Mouse (Mus musculus): ENCODE measurements at regions not wholly inside any gene's neighbourhood (a gene's known extent, or its start where the extent isn't known, plus 50 kb on each side); places are given as distances from the start of the nearest gene placed in this dataset.

GRCm38 (mm10) chr12:118411767-118412430, 110.7 kb upstream of the Sp4 start:
- DNase-seq (ENCODE audit: low read depth) = no peak

GRCm38 (mm10) chr12:118410917-118411316, 109.7 kb upstream of the Sp4 start:
- no peak for DNase-seq (ENCODE audit: low read depth)

DNA sequence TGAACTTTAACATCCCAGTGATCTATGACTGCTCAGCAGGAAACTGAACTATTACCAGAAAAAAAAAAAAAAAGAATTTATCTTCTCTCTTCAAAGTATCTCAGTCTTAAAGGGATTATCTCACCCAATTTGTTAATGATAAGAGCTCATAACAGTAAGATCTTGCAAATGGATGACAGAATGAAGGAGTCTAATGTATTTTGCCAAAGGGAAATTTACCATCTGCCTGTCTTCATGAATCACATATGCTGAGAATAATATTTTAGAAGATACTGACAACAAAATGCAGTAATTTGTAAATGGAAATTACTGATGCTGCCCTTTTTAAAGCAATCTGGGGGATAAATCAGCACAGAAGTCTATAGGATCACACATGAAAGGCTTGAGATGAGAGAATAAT, 103.9 kb upstream of the Sp4 start:
- no peak for DNase-seq (ENCODE audit: low read depth)

- DNase-seq (ENCODE audit: low read depth) = no peak
Measured at GRCm38 (mm10) chr12:118404171-118404570, 102.9 kb upstream of the Sp4 start.

- no peak for DNase-seq (ENCODE audit: low read depth)
Measured at GRCm38 (mm10) chr12:118403519-118404087, 102.4 kb upstream of the Sp4 start.

DNA sequence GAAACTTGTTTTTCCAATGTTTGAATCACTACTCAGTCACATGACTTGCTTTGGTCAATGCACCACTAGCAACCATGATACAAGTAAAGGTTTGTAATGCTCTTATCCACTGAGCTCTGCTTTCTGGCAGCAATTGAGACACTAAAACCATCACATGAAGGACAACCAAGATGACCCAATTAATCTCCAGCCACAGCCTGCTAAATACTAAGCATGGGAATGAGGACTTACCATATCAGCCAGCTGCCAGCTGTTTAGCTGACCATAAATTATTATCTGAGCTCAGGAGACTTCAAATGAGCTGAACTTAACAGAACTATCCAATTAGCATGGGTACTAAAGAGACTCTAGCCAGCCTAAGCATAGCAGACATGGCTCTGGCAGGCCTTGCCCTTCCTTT, 100.1 kb upstream of the Sp4 start:
- DNase-seq (ENCODE audit: low read depth) = no peak

DNA sequence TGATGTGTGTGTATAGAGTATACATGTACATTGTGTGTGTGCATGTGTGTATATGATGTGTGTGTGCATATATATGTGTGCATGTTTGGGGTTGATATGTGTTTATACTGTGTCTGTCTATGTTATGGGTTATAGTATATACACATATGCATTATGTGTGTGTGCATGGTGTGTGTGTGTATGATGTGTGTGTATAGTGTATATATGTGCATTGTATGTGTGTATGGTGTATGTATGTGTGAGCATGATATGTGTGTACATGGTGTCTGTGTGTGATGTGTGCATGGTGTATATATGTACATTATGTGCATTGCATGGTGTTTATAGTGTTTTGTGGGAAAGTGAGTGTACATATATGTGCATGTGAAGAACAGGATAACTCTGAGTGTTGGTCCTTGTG, 90.4 kb upstream of the Sp4 start:
- no peak for DNase-seq (ENCODE audit: low read depth)

DNA sequence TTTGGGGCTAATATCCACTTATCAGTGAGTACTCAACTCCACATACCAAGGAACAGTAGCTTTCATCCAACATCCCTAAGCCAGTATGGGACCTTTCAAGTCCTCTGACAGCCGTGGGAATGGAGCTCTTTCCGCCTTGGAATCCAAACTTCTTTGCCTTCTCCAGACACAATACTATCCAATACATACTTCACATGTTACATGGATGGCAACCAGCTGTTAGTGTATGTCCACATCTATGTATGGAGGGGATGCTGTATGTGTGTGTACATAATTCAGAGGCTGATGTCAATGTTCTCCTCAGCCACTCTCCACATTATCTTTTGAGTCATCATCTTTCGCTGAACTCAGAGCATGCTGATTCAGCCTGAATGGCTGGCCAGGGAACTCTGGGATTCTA, 79.8 kb upstream of the Sp4 start:
- no peak for DNase-seq (ENCODE audit: low read depth)

GRCm38 (mm10) chr12:118377898-118378297, 76.7 kb upstream of the Sp4 start:
- no peak for DNase-seq (ENCODE audit: low read depth)

DNA sequence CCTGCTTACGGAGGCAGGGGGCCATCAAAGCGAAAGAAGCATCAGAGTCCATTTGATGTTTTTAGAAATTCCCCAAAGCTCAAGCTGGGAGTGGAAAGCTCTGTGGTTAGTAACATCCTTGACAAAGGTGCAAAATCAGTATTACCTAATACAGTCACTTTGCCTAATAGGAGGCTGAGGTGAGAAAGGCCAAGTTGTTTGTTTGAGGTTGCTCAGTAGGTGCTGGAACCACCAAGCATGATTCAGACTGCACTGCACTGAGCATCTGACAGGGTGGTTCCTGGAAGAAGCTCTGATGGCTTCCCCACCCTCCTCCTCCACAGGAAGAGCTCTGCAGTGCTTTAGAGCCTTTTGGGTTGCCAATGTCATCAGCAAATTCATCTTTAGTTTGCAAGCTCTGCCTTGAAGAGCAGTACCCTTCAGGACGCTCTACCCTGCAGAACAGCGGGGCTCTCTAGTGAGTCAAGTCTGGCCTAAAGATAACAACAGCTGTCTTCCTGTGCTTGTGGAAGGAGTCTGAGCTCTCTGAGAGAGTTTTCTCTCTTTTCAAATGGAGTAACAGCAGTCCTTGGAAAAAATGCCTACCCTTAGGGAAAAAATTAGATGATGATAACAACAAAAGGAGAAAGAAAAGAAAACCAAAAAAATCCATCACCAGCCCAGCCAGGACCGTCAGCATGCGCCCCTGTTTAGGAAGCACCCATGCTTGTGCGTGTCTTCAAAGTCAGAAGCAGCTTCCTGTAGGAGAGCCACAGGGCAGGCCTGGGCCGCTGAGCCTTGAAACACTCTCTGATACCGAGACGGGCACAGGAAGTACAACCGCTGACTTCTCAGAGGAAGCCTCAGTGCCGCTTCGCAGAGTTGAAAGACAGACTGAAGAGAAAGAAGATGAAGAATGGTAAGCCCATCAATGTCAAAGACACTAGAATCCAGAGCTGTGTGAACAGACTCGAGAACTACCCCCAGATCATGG, 75.6 kb upstream of the Sp4 start:
- no peak for DNase-seq (ENCODE audit: low read depth)

GRCm38 (mm10) chr12:118373250-118373649, 72.0 kb upstream of the Sp4 start:
- DNase-seq (ENCODE audit: low read depth) = no peak

GRCm38 (mm10) chr12:118371905-118372304, 70.7 kb upstream of the Sp4 start:
- DNase-seq (ENCODE audit: low read depth) = no peak

GRCm38 (mm10) chr12:118367307-118368076, 66.3 kb upstream of the Sp4 start:
- DNase-seq (ENCODE audit: low read depth) = no peak

DNA sequence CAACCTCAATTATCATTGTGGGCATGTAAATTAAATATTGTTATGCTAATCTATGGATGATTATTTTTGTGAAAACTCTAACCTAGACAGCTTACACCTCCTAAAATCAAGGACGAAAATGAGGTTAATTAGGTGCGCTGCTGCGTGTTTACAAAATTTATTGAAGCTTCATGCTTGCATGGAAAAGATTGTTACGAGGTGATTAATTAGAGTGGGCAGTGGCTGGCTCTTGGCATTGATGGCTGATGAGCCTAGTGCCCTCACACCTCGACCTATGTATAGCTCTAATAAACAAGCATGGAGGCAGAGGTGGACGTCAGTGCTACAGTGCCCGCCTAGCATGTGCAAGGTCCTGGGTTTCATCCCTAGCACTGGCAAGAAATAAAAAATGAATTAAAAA, 51.6 kb upstream of the Sp4 start:
- DNase-seq (ENCODE audit: low read depth) = no peak

DNA sequence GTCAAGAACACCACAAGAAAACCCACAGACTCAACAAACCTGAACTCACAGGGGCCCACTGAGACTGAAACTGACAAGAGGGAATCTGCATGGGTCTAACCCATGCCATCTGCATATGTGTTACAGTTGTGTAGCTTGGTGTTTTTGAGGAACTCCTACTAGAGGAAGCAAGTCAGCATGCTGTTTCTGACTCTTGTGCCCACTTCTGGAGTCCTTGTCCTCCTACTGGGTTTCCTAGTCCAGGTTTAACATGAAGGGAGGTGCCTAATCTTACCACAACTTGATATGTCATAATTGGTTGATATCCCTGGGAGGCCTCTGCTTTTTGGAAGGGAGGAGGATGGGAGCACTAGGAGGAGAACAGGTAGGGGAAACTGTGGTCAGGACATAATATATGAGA, 50.2 kb upstream of the Sp4 start:
- no peak for DNase-seq (ENCODE audit: low read depth)
